Mouse (Mus musculus): ENCODE measurements around the gene Smarcb1.

The Smarcb1 gene

DNA sequence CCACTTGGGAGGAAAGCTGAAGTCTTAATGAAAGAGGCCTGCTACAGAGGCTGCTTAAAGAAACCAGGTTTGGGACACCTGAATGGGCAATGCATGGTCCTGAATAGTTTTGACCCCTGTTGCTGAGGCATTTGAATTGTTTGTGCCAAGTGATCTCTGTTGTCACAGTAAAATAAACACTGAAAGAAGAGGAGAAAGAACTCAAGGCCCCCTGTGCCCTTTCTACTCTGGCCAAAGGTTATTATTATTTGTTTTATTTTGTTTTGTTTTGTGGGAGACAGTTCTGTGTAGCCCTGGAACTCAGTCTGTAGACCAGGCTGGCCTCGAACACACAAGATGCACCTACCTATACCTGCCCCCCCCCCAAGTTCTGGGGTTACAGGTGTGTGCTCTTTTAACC, 13.6 kb upstream of the Smarcb1 start:
- DNase-seq (ENCODE audit: low read depth, low spot score) = no peak

DNA sequence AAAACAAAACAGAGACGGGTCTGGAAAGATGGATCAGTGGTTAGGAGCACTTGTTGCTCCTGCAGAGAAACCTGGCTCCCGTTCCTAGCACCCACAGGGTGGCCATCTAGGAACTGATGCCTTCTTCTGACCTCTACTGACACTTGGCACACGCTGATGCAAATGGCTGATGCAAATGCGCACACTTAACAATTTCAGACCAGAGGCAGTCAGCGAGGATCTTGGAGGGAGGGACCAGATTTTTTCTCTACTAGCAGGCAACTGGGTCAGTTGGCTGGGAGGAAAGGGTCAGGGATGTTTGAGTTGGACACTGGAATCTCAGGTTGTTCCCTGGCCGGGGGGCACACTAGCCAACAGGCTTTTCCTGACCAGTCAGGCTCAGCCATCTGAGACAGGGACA, 11.5 kb upstream of the Smarcb1 start, which contains the start of gene Chchd10:
Gene Chchd10, plus strand, starts transcription at position 240 of the 400 bp plus-strand sequence.
- DNase-seq (ENCODE audit: low read depth, low spot score) = no peak

DNA sequence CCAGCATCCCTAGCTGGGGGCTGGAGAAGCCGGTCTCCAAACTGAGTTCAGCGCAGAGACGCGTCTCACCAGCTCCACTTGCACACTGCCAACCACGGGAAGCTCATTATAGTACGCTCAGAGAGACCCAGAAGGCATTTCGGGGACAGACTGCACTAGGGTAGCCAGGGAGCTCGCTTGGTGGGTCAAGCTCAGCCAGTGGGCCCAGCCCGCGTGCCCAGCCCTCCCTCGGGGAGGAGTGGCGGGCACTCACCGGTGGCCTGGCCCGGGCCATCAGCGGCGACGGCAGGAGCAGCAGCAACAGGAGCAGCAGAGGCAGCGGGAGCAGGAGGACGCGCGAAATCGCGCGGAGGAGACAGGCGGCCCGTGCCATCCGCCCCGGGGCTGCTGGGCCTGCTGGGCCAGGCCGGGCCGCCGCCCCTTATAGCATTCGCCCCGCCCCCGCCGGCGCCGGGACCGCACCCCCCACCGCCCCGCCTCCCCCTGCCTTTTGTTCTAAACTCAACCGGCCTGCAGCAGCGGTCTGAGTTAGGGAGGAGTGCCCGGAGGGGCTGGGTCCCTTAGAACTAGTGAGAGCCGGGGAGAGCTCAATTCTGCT, 10.8 kb upstream of the Smarcb1 start:
- DNase-seq (ENCODE audit: low read depth, low spot score) = no peak

DNA sequence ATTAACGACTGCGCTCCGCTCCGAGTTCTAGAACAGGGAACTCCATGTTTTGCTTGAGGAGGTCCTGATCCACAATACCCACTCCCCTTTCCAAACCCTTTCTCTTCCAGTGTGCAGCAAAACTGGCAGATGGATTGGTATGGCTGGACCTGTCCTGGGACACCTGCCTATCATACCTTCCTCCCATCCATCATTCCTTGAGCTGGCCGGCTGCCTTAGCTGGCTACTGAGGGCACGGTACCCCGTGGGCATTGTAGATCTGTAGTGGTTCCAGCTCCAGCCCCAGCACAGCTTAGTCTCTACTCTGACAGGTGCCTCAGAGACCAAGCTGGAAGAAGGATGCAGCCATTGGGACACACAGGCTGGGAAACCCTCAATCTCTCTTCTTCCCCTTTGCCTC, 9.9 kb upstream of the Smarcb1 start:
- DNase-seq (ENCODE audit: low read depth, low spot score) = no peak

DNA sequence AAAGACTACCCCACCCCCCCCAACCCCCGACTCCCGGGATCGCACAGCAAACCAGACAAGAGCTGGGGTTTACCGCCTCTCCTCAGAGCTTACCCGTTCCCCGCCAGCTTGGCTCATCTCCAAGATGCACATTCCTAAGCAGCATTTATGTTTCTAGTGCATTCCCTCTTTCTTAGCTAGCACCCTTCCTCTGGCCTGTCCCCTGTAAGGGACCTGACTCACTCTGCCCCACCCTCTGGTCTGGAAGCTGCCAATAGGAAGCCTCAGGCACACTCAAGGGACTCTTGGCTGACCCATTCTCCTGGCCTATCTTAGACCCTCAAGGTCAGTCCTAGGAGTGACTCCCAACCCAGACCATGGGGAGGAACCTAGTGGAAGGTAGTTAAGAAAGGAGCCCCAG, 8.9 kb upstream of the Smarcb1 start:
- DNase-seq (ENCODE audit: low read depth, low spot score) = no peak

DNA sequence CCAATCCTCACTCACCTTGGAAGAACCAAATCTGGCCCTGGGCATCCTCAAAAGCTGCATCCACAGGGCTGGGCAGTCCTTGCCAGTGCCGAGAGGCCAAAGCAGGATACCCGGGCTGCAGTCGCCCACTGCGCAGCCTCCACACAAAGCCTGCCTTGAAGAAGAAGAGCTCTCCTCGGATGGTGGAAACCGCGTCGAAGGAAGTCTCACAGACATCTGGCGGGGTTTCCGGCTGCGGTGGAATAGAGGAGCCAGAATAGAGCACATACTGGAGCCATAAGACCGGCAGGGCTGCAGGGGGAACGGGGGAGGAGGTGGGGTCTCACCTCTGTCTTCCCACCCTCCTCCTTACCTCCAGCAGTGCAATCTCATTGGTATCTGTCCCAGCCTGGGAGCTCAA, 5.0 kb upstream of the Smarcb1 start:
- DNase-seq (ENCODE audit: low read depth, low spot score) = no peak

DNA sequence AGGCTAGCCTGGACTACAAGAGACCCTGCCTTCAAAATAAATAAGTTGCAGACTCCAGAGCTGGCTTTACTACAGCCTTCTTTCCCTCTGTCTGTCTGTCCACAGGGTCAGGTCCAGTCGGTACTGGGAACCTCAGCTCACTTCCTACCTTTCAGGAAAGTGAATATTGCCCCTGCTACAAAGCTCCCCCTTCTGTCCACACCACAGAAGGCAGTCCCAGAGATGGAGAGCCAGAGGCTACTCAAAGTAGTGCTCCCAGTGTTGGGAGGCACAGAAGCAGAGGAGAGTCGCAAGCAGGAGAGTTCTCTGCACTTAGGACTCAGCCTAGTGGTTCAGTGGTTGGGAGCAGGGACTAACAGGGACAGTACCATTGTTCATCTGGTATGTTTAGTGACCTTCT, 2.9 kb upstream of the Smarcb1 start:
- no peak for DNase-seq (ENCODE audit: low read depth, low spot score)

DNA sequence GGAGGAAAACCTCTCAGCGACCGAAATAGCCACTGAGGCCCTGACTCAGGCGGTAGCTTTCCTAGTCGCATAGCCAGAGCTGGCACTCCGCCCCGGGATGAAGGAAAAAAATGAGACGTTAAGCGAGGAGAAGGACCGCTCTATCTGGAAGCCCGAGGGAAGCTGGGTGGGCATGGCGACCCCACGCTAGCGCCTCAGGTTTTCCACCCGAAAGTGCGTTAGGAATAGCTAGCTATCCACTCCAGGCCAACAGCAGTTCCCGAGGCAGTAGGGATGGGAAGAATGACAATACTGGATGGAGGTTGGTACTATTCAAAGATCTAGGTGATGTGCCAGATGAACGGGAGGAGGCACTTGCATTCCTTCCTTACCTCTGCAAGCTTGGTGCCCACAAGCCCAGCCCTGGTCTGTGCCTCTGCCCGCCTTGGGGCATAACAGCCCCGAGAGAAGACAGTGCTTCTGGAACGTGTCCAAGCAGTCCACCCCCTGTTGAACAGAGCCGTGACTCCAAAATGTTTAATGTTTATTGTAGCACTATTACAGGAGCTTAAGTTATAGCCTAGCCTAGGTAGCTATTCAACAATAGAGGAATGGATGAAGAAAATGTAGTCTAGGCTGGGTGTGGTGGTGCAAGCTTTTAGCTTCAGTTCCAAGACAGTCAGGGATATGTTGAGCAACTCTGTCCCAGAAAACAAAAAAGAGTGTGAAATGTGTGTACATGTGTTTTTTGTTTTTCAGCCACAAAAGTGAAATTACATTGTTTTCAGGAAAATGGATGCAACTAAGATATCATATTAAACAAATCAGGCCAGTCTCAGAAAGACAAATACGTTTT, 526 bp upstream of the Smarcb1 start:
- no peak for DNase-seq (ENCODE audit: low read depth, low spot score)

DNA sequence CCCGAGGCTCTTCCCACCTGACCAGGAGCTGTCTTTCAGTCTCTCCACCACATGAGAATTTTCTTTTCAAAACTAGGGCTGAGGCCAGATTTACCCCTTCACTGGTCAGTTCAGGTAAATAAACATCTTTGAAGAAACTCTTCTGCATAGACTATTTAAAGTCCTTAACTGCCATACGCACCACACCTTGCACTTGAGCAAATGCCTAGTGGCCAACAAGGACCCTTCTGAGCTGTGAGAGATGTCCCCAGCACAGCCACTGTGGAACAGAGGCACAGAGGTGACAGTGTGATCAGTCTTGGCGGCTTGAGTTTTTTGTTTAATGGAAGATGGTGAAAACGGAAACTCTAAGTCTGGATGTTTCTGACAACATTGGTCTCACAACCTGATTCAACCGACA, 2.4 kb downstream of the Smarcb1 start:
- DNase-seq (ENCODE audit: low read depth, low spot score) = no peak

DNA sequence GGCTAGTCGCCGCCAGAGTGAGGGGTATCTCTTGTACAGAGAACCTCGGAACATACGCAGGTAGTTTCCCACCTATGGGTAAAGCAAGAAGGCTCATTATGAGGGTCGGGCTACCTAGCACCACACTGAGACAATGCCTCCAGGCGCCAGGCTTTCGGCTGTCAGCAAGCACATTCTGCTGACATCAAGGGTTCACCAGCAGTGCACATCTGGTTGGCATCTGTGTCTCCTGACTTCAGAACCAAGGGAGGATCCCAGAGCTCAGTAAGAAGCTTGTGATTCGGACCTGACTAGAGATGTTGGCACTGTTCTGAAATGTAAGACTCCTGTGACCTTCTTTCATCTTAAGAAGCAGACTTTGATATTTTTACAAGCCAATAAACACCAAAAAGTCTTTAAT, 4.6 kb downstream of the Smarcb1 start:
- DNase-seq (ENCODE audit: low read depth, low spot score) = no peak

DNA sequence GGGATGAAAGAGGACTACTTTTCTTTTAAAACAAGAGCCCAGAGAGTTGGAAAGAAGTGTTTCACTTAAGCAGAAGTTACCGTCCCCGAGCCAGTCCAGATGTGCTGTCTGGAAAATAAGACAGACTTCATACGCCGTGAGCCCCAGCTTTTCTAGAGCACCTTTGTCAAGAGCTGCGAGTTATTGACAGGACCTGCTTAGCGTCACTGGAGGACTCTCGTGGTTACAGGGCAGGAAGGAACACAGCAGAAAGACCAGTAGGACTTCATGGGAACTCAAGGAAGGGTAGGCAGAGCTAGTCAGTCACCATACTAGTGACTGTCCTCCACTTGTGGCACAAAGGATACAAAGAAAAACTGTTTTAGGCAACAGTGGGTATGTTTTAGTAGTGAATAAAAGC, 5.9 kb downstream of the Smarcb1 start:
- DNase-seq (ENCODE audit: low read depth, low spot score) = no peak

DNA sequence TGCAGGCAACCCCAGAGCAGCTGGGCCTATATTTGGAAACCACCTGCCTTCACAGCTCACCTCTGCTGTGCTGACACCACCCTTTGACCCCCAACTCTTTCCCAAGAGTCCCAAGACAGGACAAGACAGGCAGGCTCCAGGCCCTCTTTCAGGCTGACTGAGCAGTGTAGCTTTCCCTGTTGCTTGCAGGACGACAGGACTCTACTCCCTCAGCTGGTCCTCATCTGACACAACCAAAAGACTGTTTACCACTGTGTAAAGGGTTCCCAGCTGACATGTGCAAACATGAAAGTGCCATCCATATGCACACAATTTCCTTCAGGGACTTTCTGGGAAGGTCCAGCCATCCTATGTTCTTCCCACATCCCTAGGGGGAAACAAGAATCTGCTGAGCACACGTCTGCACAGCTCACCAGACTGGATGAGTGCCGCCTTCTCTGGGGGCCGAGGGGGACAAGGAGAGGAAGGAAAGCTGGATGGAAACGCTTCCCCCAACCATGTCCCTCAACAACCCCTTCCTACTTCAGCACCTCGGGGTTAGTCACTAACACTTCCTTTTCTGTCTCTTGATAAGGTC, 8.3 kb downstream of the Smarcb1 start:
- no peak for DNase-seq (ENCODE audit: low read depth, low spot score)

DNA sequence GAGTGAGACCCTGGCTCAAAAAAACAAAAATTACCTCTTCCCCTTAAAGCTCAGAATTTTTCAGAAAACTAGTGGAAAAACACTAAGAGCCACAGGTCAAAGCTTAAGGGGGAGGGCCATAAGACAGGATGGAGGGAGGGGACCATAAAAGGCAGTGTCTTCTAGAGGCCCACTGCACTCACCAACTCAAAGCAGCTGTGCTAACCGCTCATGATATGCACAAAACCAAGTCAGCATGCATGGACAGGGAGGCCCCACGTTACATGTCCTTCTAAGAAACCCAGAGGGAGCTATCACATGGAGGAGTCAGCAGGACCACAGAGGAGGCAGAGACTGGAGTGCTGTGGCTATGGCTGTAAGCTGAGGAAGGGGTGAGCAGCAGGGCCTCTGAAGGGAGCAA, 10.7 kb downstream of the Smarcb1 start:
- no peak for DNase-seq (ENCODE audit: low read depth, low spot score)

DNA sequence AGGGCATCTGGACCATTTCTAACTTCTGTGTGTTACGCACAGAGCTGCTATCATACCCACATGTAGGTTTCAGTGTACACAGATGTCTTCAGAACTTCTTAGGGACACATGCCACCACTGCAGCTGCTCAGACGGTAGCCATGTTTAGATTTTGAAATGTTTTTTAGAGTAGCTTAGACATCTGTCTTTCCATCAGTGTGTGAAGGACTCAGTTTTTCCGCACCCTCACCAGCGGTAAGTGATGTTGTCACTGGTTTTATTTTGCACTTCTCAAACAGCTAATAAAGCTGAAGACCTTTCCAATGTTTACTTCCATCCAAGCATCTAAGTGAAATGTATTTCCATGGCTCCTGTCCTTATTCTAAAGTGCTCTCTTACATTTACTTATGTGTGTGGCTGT, 14.5 kb downstream of the Smarcb1 start:
- DNase-seq (ENCODE audit: low read depth, low spot score) = no peak

DNA sequence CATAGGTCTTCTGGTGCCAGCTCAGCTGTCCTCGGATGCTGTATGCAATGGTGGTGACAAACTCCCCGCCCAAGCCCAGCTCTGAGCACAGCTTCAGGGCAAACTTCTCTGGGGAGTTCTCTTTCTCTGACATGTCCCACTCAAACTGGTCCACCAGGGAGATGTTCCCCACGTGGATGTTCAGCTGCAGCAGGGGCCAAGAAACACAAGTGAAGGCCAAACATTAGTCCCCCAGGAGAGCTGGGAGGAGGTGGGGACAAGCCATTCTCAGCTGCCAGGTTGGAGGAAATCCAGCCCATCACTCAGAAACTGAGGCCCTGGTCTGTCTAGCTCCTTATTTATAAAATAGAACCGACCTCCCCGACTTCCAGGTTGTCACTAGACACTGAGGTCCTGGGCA, 17.0 kb downstream of the Smarcb1 start:
- no peak for DNase-seq (ENCODE audit: low read depth, low spot score)

DNA sequence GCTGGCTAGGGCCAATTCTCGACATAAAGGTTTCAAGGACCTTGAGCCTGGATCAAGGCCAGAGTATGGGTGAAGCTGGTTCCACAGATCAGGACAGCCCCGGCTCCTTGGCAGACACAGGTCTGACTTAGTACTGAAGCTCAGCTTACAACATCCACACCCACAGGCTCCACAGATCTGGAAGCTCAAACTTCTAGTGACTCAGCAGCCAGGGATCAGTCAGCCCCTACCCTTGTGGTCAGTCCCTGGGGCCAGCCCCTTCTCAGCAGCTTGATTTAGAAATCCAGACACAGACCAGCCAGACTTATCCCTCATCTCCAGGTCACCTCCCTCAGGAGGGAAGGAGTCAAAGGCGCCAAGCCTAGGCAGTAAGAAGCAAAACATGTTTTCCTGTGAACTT, 22.6 kb downstream of the Smarcb1 start:
- no peak for DNase-seq (ENCODE audit: low read depth, low spot score)

DNA sequence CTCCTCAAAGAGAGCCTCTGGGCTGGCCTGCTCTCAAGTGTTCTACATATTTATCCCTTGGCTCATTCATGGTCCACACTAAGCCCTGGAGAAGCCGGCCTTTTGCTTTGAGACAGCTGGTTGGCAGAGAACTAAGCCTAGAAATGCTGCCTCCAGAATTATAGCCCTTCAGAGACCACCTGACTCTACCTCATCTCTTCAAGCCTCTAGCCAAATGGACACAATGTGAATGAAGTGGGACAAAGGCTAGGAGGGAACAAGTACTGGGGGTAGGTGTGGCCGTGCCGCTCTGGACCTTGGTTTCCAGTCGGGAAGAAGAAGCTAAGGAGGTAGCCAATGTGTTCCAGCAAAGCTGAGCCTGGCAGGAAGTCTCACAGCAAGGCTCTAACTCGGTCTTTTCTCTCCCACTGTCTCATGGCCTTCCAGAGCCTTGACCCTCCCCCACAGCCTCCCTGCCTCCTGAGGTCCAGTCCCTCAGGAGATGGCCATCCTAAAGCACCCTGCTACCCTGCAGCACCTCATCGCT, 23.3 kb downstream of the Smarcb1 start:
- DNase-seq (ENCODE audit: low read depth, low spot score) = no peak

DNA sequence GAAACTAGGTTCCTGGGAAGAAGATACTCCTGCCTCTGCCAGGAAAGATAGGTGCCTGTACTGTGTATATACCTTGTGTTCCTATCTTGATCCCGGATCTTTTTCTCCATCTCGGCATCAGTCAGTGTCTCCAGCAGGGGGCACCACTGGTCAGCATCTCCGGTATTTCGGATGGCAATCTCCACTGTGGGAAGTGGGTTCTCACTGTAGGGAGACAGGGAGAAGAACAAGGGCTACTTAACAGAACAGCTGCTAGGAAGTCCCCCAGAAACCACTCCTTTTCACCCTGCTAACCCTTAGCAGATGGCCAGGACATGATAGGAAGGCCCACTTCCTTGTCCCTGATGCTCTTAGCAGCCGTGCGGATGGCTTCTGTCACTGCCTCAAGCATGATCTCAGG, 24.0 kb downstream of the Smarcb1 start:
- peak; percentile 45 for DNase-seq (ENCODE audit: low read depth, low spot score)

DNA sequence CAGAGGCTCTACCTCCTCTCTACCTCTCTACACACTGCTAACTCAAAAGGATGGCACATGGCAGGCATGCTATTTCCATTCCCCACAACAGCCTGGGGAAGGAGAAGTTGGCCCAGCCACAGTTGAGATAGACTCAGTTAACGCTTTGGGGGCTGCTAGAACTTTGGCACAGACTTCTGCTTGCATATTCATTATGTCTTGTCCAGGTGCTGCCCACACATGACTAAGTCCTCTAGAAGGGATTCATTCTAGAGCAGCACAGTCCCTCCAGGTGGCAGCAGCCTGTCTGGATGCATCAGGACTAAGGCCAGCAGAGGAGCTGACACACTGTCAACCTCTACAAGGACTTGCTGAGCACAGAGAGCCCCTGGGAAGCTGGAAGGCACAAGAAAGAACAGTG, 25.2 kb downstream of the Smarcb1 start:
- DNase-seq (ENCODE audit: low read depth, low spot score) = no peak

DNA sequence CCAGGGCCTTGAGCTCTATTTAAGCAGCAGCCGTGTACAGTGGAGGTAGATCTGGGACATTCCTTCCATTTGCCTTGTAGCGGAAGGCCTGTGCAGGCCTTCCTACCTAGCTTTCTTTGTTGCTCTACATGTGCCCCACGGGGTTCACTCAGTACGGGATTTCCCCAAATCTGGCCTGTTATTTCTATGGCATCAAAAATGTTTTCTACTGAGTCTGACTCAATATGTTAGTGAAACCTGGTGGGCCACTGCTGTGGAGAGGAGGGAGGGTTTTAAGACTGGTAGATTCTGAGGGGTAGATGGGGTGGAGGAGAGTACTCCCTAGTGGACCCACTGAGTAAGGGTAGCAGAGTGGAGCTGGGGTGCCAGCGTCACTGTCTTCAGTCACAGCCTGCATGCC, 25.7 kb downstream of the Smarcb1 start:
- DNase-seq (ENCODE audit: low read depth, low spot score) = no peak

DNA sequence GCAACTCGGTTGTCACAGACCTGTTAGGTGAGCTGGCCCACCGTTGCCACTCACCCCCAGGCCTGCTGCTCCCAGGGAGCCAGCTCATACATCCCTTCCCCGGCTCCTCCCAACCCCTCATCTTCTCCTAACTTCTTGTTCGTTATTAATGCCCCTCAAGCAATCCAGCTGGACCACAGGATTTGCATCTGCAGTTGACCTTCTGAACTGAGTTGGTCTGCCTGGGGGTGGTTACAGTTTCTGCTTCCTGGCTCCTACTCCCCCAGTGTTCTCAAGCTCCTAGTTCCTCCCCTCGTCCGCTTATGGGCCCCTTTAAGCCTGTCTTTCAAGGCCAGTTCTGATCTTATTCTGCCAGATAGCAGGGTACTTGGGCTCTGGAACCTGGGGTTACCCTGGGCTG, 26.8 kb downstream of the Smarcb1 start:
- no peak for DNase-seq (ENCODE audit: low read depth, low spot score)

DNA sequence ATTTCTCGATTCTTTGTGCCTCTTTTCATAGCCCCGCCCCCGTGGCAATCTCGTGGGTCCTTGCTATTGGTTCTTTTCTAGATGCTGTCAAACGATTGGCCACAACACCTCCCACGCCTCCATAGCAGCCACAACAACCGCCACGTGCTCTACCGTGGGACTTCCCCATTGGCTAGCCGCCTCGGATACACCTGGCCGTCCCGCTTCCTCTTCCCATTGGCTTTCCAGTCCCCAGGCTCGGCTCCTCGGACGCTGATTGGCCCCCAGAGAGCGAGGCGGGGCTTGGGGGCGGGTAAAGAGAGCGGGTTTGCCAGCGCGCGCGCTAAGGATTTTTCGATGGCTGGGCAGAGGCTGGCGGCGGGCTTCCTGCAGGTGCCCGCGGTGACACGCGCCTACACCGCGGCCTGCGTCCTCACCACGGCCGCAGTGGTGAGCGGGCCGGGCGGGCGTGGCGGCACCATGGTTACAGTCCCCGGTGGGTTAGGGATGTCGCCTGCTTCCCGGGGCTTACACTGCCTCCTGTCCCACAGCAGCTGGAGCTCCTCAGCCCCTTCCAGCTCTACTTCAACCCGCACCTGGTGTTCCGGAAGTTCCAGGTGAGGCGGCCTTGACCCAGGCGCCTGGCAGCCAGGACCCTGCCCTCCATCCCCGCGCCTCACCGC, 28.2 kb downstream of the Smarcb1 start, which contains the start of gene Derl3:
Gene Derl3, plus strand, starts transcription at position 325 of the 662 bp plus-strand sequence.
- DNase-seq (ENCODE audit: low read depth, low spot score) = peak; percentile 96

All from WW6 (cell line).